Mouse (Mus musculus) liver, embryonic 14.5 days (tissue): ENCODE data around the gene Hist1h2bb.

ENCODE experiments used
- CTCF ChIP-seq: IDR thresholded peaks from 2 replicates; pipeline ENCODE4 v1.5.1; 2016; ENCODE audit warnings: antibody characterized with exemption, low read depth, control low read depth
- EP300 ChIP-seq: IDR thresholded peaks from 2 replicates; pipeline ENCODE4 v1.6.1; 2016; ENCODE audit warnings: antibody characterized with exemption, low read depth

DNA sequence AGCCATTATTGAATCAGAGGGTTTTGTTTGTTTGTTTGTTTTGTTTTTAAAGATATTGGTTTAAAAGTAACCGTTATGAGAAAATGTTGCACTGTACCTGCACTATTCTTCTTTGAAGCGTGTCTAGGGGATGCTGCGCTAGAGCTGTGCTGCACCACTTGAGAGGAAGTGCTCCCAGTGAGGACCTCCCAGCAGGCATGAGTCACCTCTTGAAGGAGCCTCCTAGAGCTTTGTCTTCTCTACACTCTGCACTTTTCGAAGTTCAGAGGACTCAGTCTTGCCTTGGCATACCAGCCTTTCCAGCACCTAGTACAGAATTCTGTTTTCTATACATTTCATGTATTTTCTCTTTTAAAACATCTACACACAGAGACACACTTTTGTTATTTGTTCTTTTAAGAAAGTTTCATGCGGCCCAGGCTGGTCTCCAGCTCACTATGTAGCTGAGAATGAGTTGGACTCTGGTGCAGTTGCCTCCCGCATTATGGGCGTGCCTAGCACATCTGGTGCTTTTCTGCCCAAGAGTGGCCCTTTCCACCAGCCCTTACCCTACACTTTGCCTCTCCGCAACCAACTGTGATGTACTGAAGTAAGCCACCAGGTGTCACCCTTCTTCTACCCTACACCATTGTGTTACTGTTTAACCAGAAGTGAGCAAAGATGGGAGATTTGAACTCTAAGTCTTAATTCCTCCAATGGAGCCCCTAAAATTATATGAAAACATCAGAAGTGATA is 45.6 kb upstream of the Hist1h2bb start:
- TF ChIP-seq EP300 (no peak), CTCF (peak; percentile 89)
